Mouse (Mus musculus) cerebellum, adult 2 months (tissue): ENCODE results near the gene Rgs10. TPM values are rescaled to one million over a fixed set of nuclear protein-coding genes. Genes with fewer than 3 reads are reported as not detected.
"Not testable (repeated sequence)": the region's sequence is repeated elsewhere in the genome, so short reads cannot be mapped to it uniquely, and the experiment has no call there.

ENCODE experiments used
- DNase-seq, 2 experiments: peaks; one replicate each; pipeline ENCODE4 v3.0.0; 2021
- H3K27ac ChIP-seq: fragments of 200-500 bp; 2 replicates; pipeline ENCODE4 v1.5.1; 2012; ENCODE audit warnings: low read length, control low read depth, inconsistent platforms; ENCODE audit not compliant: insufficient read depth
- H3K27me3 ChIP-seq: fragments of 200-500 bp; 2 replicates; pipeline ENCODE4 v1.6.1; 2012; ENCODE audit warnings: inconsistent platforms, mild to moderate bottlenecking, low read length, moderate library complexity; ENCODE audit not compliant: control insufficient read depth, insufficient read depth
- H3K4me1 ChIP-seq: fragments of 200-500 bp; 2 replicates; pipeline ENCODE4 v1.6.1; 2011; ENCODE audit warnings: low read length; ENCODE audit not compliant: control insufficient read depth, insufficient read depth
- H3K4me3 ChIP-seq: fragments of 200-500 bp; replicated peaks from 2 replicates; pipeline ENCODE3; 2011; ENCODE audit warnings: mild to moderate bottlenecking, low read depth, low read length, control low read depth; ENCODE audit not compliant: insufficient read depth
- CTCF ChIP-seq: fragments of 200-500 bp; IDR thresholded peaks from 2 replicates; pipeline ENCODE4 v1.5.1; 2011; ENCODE audit warnings: low read depth, mild to moderate bottlenecking, control low read depth, low read length, moderate library complexity, borderline replicate concordance; ENCODE audit not compliant: insufficient read depth
- POLR2A ChIP-seq: fragments of 200-500 bp; IDR thresholded peaks from 2 replicates; pipeline ENCODE4 v1.6.1; 2011; ENCODE audit warnings: low read length, control low read depth, borderline replicate concordance; ENCODE audit not compliant: insufficient read depth
- WGBS: fragments of 180-500 bp; shearing (Covaris S2); methylation state at CpG from one replicate; pipeline ENCODE4 v1.1.7; 2018; 5-methylcytosine and 5-hydroxymethylcytosine counted together
- polyA plus RNA-seq: library from polyadenylated mRNA; depleted of rRNA; stranded (reverse); fragments of >200 nt; gene quantifications from 2 replicates; pipeline ENCODE4 v1.2.3, GENCODE M21; 2012; rRNA removed

Rgs10 gene
- polyA plus RNA-seq, 1 experiment = 73.0 TPM

- H3K27ac ChIP-seq = no peak overlapping the region
- TF ChIP-seq CTCF (peak; percentile 98), POLR2A (no peak)
- no peaks in the 10 kb centered on the region for H3K27me3 ChIP-seq
- DNase-seq = peak; percentile 78 to 84
- H3K4me3 ChIP-seq = no peak overlapping the region
- H3K4me1 ChIP-seq = peaks cover 12% of the 10 kb centered on the region; the same call in 1 of the 2 replicates
- WGBS = 69% methylated on average over 6 of the region's 6 CpGs
These were observed 73.5 kb downstream of the Rgs10 start for GRCm38 (mm10) chr7:128344928-128345653.

GRCm38 (mm10) chr7:128344488-128344887, 74.1 kb downstream of the Rgs10 start:
- TF ChIP-seq CTCF = no peak
- TF ChIP-seq POLR2A = no peak
- no peak overlapping the region for H3K27ac ChIP-seq

GRCm38 (mm10) chr7:128342691-128343090, 75.9 kb downstream of the Rgs10 start:
- not testable (repeated sequence) for H3K27ac ChIP-seq, H3K4me3 ChIP-seq, DNase-seq, H3K4me1 ChIP-seq, H3K27me3 ChIP-seq
- WGBS = 61% methylated on average over 8 of the region's 10 CpGs

More at GRCm38 (mm10) chr7:128344488-128344887, 74.1 kb downstream of the Rgs10 start:
- Histone ChIP-seq H3K27me3 (no peaks in the 10 kb centered on the region), H3K4me1 (peaks cover 12% of the 10 kb centered on the region; the same call in 1 of the 2 replicates), H3K4me3 (no peak overlapping the region)
- DNase-seq = no peak
- 81% methylated on average over 7 of the region's 7 CpGs for WGBS

- WGBS = 87% methylated on average over 9 of the region's 9 CpGs
- H3K27me3 ChIP-seq, H3K27ac ChIP-seq, H3K4me3 ChIP-seq, H3K4me1 ChIP-seq, DNase-seq: not testable (repeated sequence)
These were observed 78.2 kb downstream of the Rgs10 start for GRCm38 (mm10) chr7:128340321-128340720.

GRCm38 (mm10) chr7:128332896-128333295, 85.7 kb downstream of the Rgs10 start:
- H3K4me1 ChIP-seq = no peaks in the 10 kb centered on the region
- no peaks in the 10 kb centered on the region for H3K27me3 ChIP-seq
- 80% methylated on average over 1 of the region's 1 CpGs for WGBS
- H3K4me3 ChIP-seq = no peak overlapping the region
- no peak for DNase-seq
- H3K27ac ChIP-seq = no peak overlapping the region
- no peak for TF ChIP-seq POLR2A
- TF ChIP-seq CTCF = no peak

DNA sequence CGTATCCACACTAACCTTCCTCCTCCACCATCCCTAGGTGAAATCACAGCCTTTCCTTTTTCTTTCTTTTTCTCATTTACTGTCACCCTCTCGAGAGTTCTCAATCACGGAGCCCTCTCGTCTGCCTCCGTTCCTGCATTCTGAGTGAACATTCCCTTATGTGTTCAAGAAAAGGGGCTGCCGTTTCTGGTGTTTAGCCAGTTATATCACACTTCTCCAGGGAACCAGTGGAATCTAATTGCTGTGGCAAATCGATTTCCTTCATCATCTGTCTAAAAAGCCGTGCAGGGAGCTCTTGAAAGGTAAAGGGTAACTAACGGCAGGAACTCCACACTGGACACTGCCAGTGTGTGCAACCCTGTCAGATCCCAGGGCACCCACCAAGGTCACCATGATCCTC, 87.6 kb downstream of the Rgs10 start:
- no peak overlapping the region for H3K27ac ChIP-seq
- H3K27me3 ChIP-seq = no peaks in the 10 kb centered on the region
- H3K4me1 ChIP-seq = no peaks in the 10 kb centered on the region
- TF ChIP-seq POLR2A = no peak
- no peak for TF ChIP-seq CTCF
- H3K4me3 ChIP-seq = no peak overlapping the region
- 18% methylated on average over 9 of the region's 9 CpGs for WGBS
- no peak for DNase-seq

DNA sequence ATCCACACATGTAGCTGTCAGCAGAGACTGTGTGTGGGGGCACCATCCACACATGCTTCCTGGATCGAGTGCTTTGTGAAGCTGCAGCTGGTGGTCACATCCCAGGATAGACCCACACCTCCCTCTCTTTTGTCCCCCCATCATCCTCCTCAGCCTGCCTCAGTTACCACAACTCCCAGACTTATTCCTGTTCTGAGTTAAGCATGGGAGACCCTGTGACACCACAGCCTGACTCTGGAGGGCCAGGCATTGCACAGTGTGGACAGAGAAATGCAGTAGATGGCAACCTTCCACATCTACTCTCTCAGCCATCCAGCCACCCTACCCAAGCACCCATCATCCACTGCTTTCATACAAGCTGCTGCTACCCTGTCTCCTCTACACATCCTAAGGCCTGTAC, 93.6 kb downstream of the Rgs10 start:
- no peak for DNase-seq
- no peak overlapping the region for H3K4me3 ChIP-seq
- no peak for TF ChIP-seq POLR2A
- TF ChIP-seq CTCF = no peak
- H3K27me3 ChIP-seq = no peaks in the 10 kb centered on the region
- H3K27ac ChIP-seq = no peak overlapping the region
- H3K4me1 ChIP-seq = no peaks in the 10 kb centered on the region
- WGBS = 76% methylated on average over 1 of the region's 1 CpGs

Other genes with a start within 250 kb of the Rgs10 start
- 0.82 and 0.89 TPM in 2 replicates for gene Cox6a2, start 212.4 kb downstream of the Rgs10 start, polyA plus RNA-seq
- gene Armc5, start 181.4 kb downstream of the Rgs10 start, polyA plus RNA-seq = 16.1 and 17.2 TPM in 2 replicates
- gene 9130023H24Rik, start 180.7 kb downstream of the Rgs10 start, polyA plus RNA-seq = 2.6 and 2.8 TPM in 2 replicates
- gene Tgfb1i1, start 171.9 kb downstream of the Rgs10 start, polyA plus RNA-seq = 10.8 and 13.1 TPM in 2 replicates
- gene Slc5a2, start 153.1 kb downstream of the Rgs10 start, polyA plus RNA-seq = 0.30 and 0.51 TPM in 2 replicates
- 35.4 and 38.9 TPM in 2 replicates for gene BC017158, start 120.6 kb downstream of the Rgs10 start, polyA plus RNA-seq
- 134 and 136 TPM in 2 replicates for gene Tial1, start 43.0 kb upstream of the Rgs10 start, polyA plus RNA-seq
- 17.3 and 19.0 TPM in 2 replicates for gene Bag3, start 104.9 kb upstream of the Rgs10 start, polyA plus RNA-seq
- 101 and 104 TPM in 2 replicates for gene Inpp5f, start 192.6 kb upstream of the Rgs10 start, polyA plus RNA-seq